Mouse (Mus musculus) cerebellum, postnatal 36 days (tissue): ENCODE measurements around the gene Pth2r.
A peak's percentile ranks its signal among the peaks of the same experiment; 100 is the strongest.

ENCODE experiments used
- DNase-seq, 2 experiments: peaks; one replicate each; pipeline ENCODE4 v3.0.0; 2021 to 2022; ENCODE audit warnings: mixed read lengths in 2 of 2

Gene Pth2r

GRCm38 (mm10) chr1:65281756-65282155, at the start of gene Pth2r:
Pth2r (plus strand) TSS chr1:65282056.
- no peak for DNase-seq

GRCm38 (mm10) chr1:65237712-65238111, 44.1 kb upstream of the Pth2r start:
- no peak for DNase-seq

- no peak for DNase-seq
Measured at GRCm38 (mm10) chr1:65245637-65246036, 36.2 kb upstream of the Pth2r start.

- DNase-seq, result no peak
Measured at GRCm38 (mm10) chr1:65280461-65280860, 1.4 kb upstream of the Pth2r start.

GRCm38 (mm10) chr1:65282766-65283165, 910 bp downstream of the Pth2r start:
- peak; percentile 49 to 62 for DNase-seq

- DNase-seq, result no peak
Measured at GRCm38 (mm10) chr1:65308476-65308875, 26.6 kb downstream of the Pth2r start.

GRCm38 (mm10) chr1:65311214-65311933, 29.5 kb downstream of the Pth2r start:
- peak; percentile 21 to 38 for DNase-seq

GRCm38 (mm10) chr1:65312118-65312517, 30.3 kb downstream of the Pth2r start:
- DNase-seq, result peak; percentile 23 to 64

GRCm38 (mm10) chr1:65312896-65313295, 31.0 kb downstream of the Pth2r start:
- DNase-seq, result peak; percentile 24 to 25

GRCm38 (mm10) chr1:65314054-65315021, 32.5 kb downstream of the Pth2r start:
- no peak for DNase-seq

- no peak for DNase-seq
Measured at GRCm38 (mm10) chr1:65315022-65315407, 33.2 kb downstream of the Pth2r start.

- no peak for DNase-seq
Measured at GRCm38 (mm10) chr1:65334026-65334425, 52.2 kb downstream of the Pth2r start.

- no peak for DNase-seq
Measured at GRCm38 (mm10) chr1:65337768-65338167, 55.9 kb downstream of the Pth2r start.

GRCm38 (mm10) chr1:65340240-65340639, 58.4 kb downstream of the Pth2r start:
- DNase-seq, result no peak

GRCm38 (mm10) chr1:65352979-65353378, 71.1 kb downstream of the Pth2r start:
- DNase-seq, result no peak

GRCm38 (mm10) chr1:65354153-65354552, 72.3 kb downstream of the Pth2r start:
- DNase-seq, result no peak

GRCm38 (mm10) chr1:65388328-65388727, 106.5 kb downstream of the Pth2r start:
- DNase-seq, result peak; percentile 25 to 36

- no peak for DNase-seq
Measured at GRCm38 (mm10) chr1:65389621-65390020, 107.8 kb downstream of the Pth2r start.

GRCm38 (mm10) chr1:65407441-65407840, 125.6 kb downstream of the Pth2r start:
- no peak for DNase-seq

GRCm38 (mm10) chr1:65420909-65421308, 139.1 kb downstream of the Pth2r start:
- DNase-seq, result no peak

- DNase-seq, result no peak
Measured at GRCm38 (mm10) chr1:65422501-65423010, 140.7 kb downstream of the Pth2r start.
